Mouse (Mus musculus) hindbrain, embryonic 16.5 days (tissue): Measurements from ENCODE around the gene B4galnt4. TPM values are rescaled to one million over a fixed set of nuclear protein-coding genes. Genes with fewer than 3 reads are reported as not detected.

Source experiments
- ATAC-seq: fragments of 200-750 bp; cut with Nextera tagmentation; 2 replicates; pipeline ENCODE4 v1.8.0; 2017; ENCODE audit warnings: moderate TSS enrichment, moderate library complexity
- H3K27ac ChIP-seq: fragments of 300-500 bp; sonication (generic); 2 replicates; pipeline ENCODE4 v1.5.1; 2014; ENCODE audit warnings: low read depth, mild to moderate bottlenecking, control low read depth, low read length, moderate library complexity
- H3K27me3 ChIP-seq: fragments of 300-500 bp; sonication (generic); replicated peaks from 2 replicates; pipeline ENCODE4 v1.6.1; 2014; ENCODE audit warnings: low read length; ENCODE audit not compliant: control insufficient read depth, insufficient read depth
- H3K36me3 ChIP-seq: fragments of 300-500 bp; sonication (generic); 2 replicates; pipeline ENCODE4 v1.6.1; 2014; ENCODE audit warnings: mild to moderate bottlenecking, low read length, moderate library complexity, mixed read lengths; ENCODE audit not compliant: control insufficient read depth, insufficient read depth
- H3K4me1 ChIP-seq: fragments of 300-500 bp; sonication (generic); 2 replicates; pipeline ENCODE4 v1.6.1; 2014; ENCODE audit warnings: low read depth, low read length; ENCODE audit not compliant: control insufficient read depth, insufficient read depth
- H3K4me2 ChIP-seq: fragments of 300-500 bp; sonication (generic); 2 replicates; pipeline ENCODE4 v1.6.1; 2014; ENCODE audit warnings: mild to moderate bottlenecking, low read length, control low read depth, moderate library complexity
- H3K4me3 ChIP-seq: fragments of 300-500 bp; sonication (generic); 2 replicates; pipeline ENCODE4 v1.5.1; 2014; ENCODE audit warnings: mild to moderate bottlenecking, low read length, control low read depth, moderate library complexity
- H3K9ac ChIP-seq: fragments of 300-500 bp; sonication (generic); 2 replicates; pipeline ENCODE4 v1.6.1; 2014; ENCODE audit warnings: low read depth, mild to moderate bottlenecking, control low read depth, low read length, moderate library complexity
- H3K9me3 ChIP-seq: fragments of 300-500 bp; sonication (generic); 2 replicates; pipeline ENCODE4 v1.6.1; 2014; ENCODE audit warnings: mild to moderate bottlenecking, low read length, moderate library complexity; ENCODE audit not compliant: control insufficient read depth
- WGBS: fragments of 180-500 bp; shearing (Covaris S2); extraction: QIAGEN DNeasy Blood & Tissue Kit; methylation state at CpG from one replicate; pipeline ENCODE4 v1.1.7; 2014; 5-methylcytosine and 5-hydroxymethylcytosine counted together
- polyA plus RNA-seq: library from polyadenylated mRNA; unstranded; fragments of >200 nt; fragmentation: Nextera tagmentation; extraction: Ambion mirVana; gene quantifications from 2 replicates; pipeline ENCODE4 v1.2.1, GENCODE M21; 2015

Gene B4galnt4
- polyA plus RNA-seq, 1 experiment from 2014 or later: 53.3 TPM

DNA sequence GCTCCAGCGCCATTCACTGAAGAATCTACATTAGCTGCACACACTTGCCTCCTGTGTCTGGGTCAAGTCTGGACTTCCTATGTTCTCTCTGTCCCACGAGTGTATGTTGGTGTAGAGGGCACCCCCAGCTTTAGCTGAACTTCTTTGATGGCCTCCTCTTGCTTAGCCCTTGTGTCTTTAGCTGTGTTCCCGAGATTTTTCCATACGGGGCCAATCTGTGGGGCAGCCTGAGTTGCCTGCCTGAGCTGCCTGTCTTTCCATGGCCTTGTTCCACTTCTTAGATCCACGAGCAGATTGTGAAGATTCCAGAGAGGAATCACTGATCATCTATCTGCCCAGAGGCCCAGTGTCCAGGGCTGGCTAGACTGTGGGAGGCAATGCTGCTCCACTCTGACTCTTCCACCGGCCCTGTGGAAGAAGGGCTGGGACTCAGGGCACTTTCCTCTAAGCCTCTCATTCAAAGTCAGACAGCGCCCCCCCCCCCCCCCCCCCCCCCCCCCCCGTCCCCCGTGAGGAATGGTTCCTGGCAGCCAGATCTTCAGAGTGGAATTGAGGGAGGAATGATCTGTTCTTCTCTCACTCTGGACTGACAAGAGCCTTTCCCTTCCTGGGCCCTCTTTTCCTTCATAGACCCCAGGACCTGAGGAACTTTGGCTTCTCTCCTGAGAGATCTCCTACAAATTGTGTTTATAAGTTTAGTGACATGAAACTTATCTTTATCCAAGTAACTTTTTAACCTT, 19.9 kb upstream of the B4galnt4 start:
- no peaks in the 10 kb centered on the region for H3K27me3 ChIP-seq
- no peaks in the 10 kb centered on the region for H3K36me3 ChIP-seq
- 35% methylated on average over 6 of the region's 9 CpGs for WGBS
- ATAC-seq: no peak
- H3K4me2 ChIP-seq: no peak overlapping the region; the same call in 1 of the 2 replicates
- H3K4me1 ChIP-seq: no peaks in the 10 kb centered on the region
- H3K9me3 ChIP-seq: no peaks in the 10 kb centered on the region
- H3K9ac ChIP-seq: no peak overlapping the region
- peak overlapping the region; percentile 51 for H3K27ac ChIP-seq
- H3K4me3 ChIP-seq: no peak overlapping the region

DNA sequence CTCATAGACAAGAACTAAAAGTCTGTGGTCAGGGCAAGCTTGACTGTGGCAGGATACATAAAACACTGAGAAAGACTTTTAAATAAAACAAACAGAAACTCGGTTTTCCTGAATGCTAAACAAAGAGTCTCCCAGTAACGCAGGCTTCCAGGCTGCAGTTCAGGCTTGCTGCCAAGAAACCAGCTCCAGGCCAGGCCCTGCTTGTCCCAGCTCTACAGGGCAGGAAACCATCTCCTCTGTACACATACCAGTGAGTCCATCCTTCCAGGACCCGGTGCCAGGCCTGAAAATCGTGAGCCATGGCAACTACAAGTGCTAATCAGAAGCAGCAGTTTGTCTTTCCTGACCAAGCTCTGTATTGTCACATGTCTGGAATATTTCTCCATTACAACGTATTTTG, 19.2 kb upstream of the B4galnt4 start:
- no peaks in the 10 kb centered on the region for H3K27me3 ChIP-seq
- H3K4me1 ChIP-seq: no peaks in the 10 kb centered on the region
- no peak overlapping the region for H3K27ac ChIP-seq
- H3K36me3 ChIP-seq: no peaks in the 10 kb centered on the region
- H3K4me2 ChIP-seq: no peak overlapping the region
- H3K9ac ChIP-seq: no peak overlapping the region
- ATAC-seq: peak; percentile 94
- no peak overlapping the region for H3K4me3 ChIP-seq
- H3K9me3 ChIP-seq: no peaks in the 10 kb centered on the region
- 22% methylated on average over 5 of the region's 5 CpGs for WGBS

DNA sequence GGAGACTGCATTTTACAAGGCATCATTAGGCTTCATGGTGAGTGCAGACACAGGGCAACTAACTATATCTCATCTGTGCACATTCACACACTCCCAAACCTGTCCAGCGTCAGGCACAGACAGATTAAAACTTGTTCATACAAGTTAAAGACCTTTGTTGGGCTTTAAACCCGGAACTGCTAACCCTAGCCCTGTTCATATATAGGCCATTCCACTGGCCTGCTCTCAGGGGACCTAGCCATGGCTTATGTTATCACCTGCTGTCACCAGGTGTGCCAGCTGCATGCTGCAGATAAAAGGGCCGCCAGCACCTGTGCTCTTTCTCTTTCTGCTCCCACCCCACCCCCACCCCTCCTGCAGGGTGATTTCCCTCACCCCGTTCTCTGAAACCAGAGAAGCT, 18.4 kb upstream of the B4galnt4 start:
- Histone ChIP-seq H3K4me3 (no peak overlapping the region), H3K4me2 (no peak overlapping the region), H3K9me3 (no peaks in the 10 kb centered on the region), H3K4me1 (no peaks in the 10 kb centered on the region), H3K27ac (no peak overlapping the region), H3K9ac (no peak overlapping the region), H3K27me3 (no peaks in the 10 kb centered on the region), H3K36me3 (no peaks in the 10 kb centered on the region)
- no peak for ATAC-seq
- WGBS: 70% methylated on average over 4 of the region's 4 CpGs

DNA sequence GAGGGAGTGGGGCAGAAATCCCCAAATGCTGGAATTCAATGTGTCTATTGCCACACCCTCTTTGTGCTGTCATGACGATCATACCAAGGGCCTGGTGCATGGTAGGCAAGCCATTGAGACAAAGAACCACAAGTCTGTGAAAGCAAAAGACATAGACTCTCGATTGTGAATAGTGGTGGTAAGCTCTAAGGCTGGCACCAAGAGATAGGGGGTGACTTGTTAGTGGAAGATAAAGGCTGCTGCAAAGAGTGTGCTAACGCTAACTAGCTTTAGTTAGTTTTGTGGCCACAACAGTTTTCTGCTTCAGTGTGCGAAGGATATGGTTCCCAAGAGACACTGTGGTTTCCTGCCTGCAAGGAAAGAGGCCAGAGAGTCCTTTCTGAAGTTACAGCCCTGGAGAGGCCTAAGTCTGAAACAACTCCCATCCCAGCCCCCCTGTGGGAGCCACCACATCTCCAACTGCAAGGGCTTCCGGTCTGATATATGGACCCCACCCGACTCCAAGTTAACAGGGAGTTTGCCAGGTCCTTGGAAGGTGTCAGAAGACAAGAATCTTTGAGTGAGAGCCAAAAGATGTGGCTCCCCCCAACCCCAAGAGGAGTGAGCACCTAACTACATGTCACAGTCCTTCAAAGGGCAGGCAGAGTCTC, 13.8 kb upstream of the B4galnt4 start:
- no peak for ATAC-seq
- peaks cover 4% of the 10 kb centered on the region for H3K4me1 ChIP-seq
- H3K27me3 ChIP-seq: no peaks in the 10 kb centered on the region
- H3K36me3 ChIP-seq: no peaks in the 10 kb centered on the region
- peak overlapping the region; percentile 97 for H3K4me2 ChIP-seq
- no peak overlapping the region for H3K4me3 ChIP-seq
- 66% methylated on average over 6 of the region's 6 CpGs for WGBS
- H3K9ac ChIP-seq: no peak overlapping the region
- no peaks in the 10 kb centered on the region for H3K9me3 ChIP-seq
- peak overlapping the region; percentile 44 for H3K27ac ChIP-seq

DNA sequence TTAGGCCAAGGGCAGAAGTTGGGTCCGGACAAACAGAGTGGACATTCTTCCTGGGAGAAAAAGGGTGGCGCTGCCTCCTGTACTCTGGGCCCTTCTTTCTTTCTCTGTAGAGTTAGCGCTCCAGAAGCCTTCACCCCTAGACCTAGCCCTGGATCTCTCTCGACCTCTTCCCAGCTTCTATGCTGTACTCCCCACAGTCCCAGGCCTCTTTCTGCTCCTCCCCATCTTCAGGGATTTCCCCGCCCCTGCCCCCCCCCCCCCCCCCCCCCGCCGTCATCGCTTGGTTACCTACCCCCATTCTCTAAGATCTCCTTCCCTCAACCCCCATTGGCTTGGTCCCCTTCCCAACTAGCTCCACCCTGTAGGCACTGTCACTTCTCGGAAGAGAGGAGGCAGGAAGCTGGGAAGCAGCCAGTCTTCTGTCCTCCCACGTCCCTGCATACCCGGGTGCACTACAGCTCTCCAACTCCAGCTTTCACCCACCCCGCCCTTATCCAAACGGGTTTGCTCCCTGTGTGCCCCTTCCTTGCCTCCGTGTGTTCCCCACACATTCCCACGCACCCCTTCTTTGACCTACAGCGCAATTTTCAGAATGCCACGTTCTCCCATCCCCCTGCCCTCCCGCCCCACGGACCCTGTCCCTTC, 13.2 kb upstream of the B4galnt4 start:
- peak; percentile 92 for ATAC-seq
- Histone ChIP-seq H3K4me3 (peak overlapping the region; percentile 48), H3K36me3 (no peaks in the 10 kb centered on the region), H3K4me2 (peak overlapping the region; percentile 97), H3K4me1 (peaks cover 4% of the 10 kb centered on the region), H3K9me3 (no peaks in the 10 kb centered on the region), H3K9ac (peak overlapping the region; percentile 70), H3K27me3 (no peaks in the 10 kb centered on the region), H3K27ac (peak overlapping the region; percentile 83)
- 10% methylated on average over 15 of the region's 19 CpGs for WGBS

GRCm38 (mm10) chr7:141048226-141049218, 12.4 kb upstream of the B4galnt4 start:
- no peaks in the 10 kb centered on the region for H3K9me3 ChIP-seq
- peaks cover 4% of the 10 kb centered on the region for H3K4me1 ChIP-seq
- H3K27ac ChIP-seq: peak overlapping the region; percentile 83
- no peaks in the 10 kb centered on the region for H3K27me3 ChIP-seq
- 9% methylated on average over 21 of the region's 21 CpGs for WGBS
- peak overlapping the region; percentile 97 for H3K4me2 ChIP-seq
- ATAC-seq: peak; percentile 92
- H3K9ac ChIP-seq: peak overlapping the region; percentile 70
- peak overlapping the region; percentile 48 for H3K4me3 ChIP-seq
- no peaks in the 10 kb centered on the region for H3K36me3 ChIP-seq

DNA sequence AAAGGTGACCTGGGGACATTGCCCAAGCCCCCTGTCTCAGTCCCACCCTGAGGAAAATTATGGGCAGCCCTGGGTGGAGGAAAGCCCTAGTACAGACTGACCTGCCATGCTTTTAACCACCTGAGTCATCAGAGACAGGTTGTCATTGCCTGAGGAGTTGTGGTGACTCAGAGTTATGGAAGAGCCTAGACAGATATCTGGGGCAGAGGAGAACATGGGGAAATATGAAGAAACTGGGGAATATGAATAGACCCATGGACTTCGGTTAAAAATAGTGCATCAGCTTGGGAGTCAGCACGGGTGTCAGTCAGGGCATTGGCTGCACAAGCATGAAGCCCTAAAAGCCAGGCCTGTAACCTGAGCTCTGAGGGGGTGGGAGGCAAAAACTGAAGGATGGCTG, 11.6 kb upstream of the B4galnt4 start:
- no peak overlapping the region for H3K4me2 ChIP-seq
- H3K36me3 ChIP-seq: no peaks in the 10 kb centered on the region
- WGBS: 93% methylated on average over 2 of the region's 2 CpGs
- no peaks in the 10 kb centered on the region for H3K9me3 ChIP-seq
- H3K4me3 ChIP-seq: no peak overlapping the region
- no peak overlapping the region for H3K9ac ChIP-seq
- peaks cover 4% of the 10 kb centered on the region for H3K4me1 ChIP-seq
- 0 out of 2 replicates have a peak, but pooled peaks have one; percentile 5 for ATAC-seq
- H3K27me3 ChIP-seq: no peaks in the 10 kb centered on the region
- H3K27ac ChIP-seq: no peak overlapping the region

DNA sequence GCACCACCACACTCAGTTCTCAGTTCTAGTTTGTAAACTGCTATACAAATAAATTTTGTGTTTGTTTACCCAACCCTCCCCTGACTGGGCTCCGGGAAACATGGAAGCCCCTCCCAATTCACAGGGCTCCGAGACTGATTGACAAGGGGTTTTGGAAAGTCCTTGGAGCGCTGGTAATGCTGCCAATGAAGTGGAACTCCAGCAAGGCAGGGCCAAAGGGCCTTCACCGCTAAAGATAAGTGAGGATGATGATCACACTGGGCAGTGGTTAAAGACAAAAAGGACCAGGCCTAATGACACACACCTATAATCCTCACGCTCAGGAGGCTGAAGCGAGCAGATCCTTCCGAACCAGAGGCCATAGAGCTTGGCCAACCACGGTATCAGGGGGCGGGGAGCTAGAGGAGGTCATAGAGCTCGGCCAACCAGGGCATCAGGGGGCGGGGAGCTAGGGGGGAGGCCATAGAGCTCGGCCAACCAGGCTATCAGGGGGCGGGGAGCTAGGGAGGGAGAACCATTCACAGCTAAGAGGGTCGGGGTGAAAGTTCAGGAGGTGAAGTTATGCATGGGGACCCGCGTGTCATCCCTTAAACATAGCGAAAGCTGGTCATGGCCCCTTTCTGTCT, 9.7 kb upstream of the B4galnt4 start:
- WGBS: 79% methylated on average over 17 of the region's 17 CpGs
- no peaks in the 10 kb centered on the region for H3K9me3 ChIP-seq
- H3K27ac ChIP-seq: no peak overlapping the region
- no peaks in the 10 kb centered on the region for H3K27me3 ChIP-seq
- no peaks in the 10 kb centered on the region for H3K36me3 ChIP-seq
- no peak overlapping the region for H3K9ac ChIP-seq
- no peak for ATAC-seq
- H3K4me3 ChIP-seq: no peak overlapping the region
- H3K4me2 ChIP-seq: no peak overlapping the region
- peaks cover 4% of the 10 kb centered on the region for H3K4me1 ChIP-seq
